Mouse (Mus musculus) lung, embryonic 16.5 days (tissue): ENCODE measurements around the gene 5730596B20Rik. TPM values are rescaled to one million over a fixed set of nuclear protein-coding genes. Genes with fewer than 3 reads are reported as not detected.
A peak's percentile ranks its signal among the peaks of the same experiment; 100 is the strongest.

Experiments
- ATAC-seq: fragments of 200-750 bp; cut with Nextera tagmentation; 2 replicates; pipeline ENCODE4 v1.8.0; 2017; ENCODE audit warnings: low read depth, mild to moderate bottlenecking, moderate library complexity
- H3K27ac ChIP-seq: fragments of 300-500 bp; sonication (generic); 2 replicates; pipeline ENCODE4 v1.5.1; 2014; ENCODE audit warnings: mild to moderate bottlenecking, control low read depth, low read length
- H3K27me3 ChIP-seq: fragments of 300-500 bp; sonication (generic); 2 replicates; pipeline ENCODE4 v1.6.1; 2014; ENCODE audit warnings: low read depth, low read length, mixed read lengths; ENCODE audit not compliant: control insufficient read depth, insufficient read depth
- H3K36me3 ChIP-seq: fragments of 300-500 bp; sonication (generic); 2 replicates; pipeline ENCODE4 v1.6.1; 2014; ENCODE audit warnings: low read length; ENCODE audit not compliant: control insufficient read depth, insufficient read depth
- H3K4me1 ChIP-seq: fragments of 300-500 bp; sonication (generic); replicated peaks from 2 replicates; pipeline ENCODE4 v1.6.1; 2014; ENCODE audit warnings: low read length, mixed read lengths; ENCODE audit not compliant: control insufficient read depth, insufficient read depth
- H3K4me2 ChIP-seq: fragments of 300-500 bp; sonication (generic); 2 replicates; pipeline ENCODE4 v1.6.1; 2014; ENCODE audit warnings: low read depth, low read length, control low read depth
- H3K4me3 ChIP-seq: fragments of 300-500 bp; sonication (generic); 2 replicates; pipeline ENCODE4 v1.5.1; 2014; ENCODE audit warnings: mild to moderate bottlenecking, low read length, control low read depth
- H3K9ac ChIP-seq: fragments of 300-500 bp; sonication (generic); 2 replicates; pipeline ENCODE4 v1.6.1; 2014; ENCODE audit warnings: low read length, control low read depth
- H3K9me3 ChIP-seq: fragments of 300-500 bp; sonication (generic); 2 replicates; pipeline ENCODE4 v1.6.1; 2016; ENCODE audit warnings: low read length; ENCODE audit not compliant: control insufficient read depth
- WGBS: fragments of 180-500 bp; shearing (Covaris S2); extraction: QIAGEN DNeasy Blood & Tissue Kit; methylation state at CpG from one replicate; pipeline ENCODE4 v1.1.7; 2014; 5-methylcytosine and 5-hydroxymethylcytosine counted together
- polyA plus RNA-seq: library from polyadenylated mRNA; unstranded; fragments of >200 nt; fragmentation: Nextera tagmentation; extraction: Ambion mirVana; gene quantifications from 2 replicates; pipeline ENCODE4 v1.2.1, GENCODE M21; 2015

5730596B20Rik gene
- polyA plus RNA-seq, 1 experiment from 2014 or later = 2.5 TPM

GRCm38 (mm10) chr6:52223939-52224760 lies 46.9 kb downstream of the 5730596B20Rik start:
- Histone ChIP-seq H3K9ac (no peak overlapping the region), H3K27ac (no peak overlapping the region), H3K36me3 (no peaks in the 10 kb centered on the region), H3K27me3 (peaks cover 92% of the 10 kb centered on the region), H3K9me3 (no peaks in the 10 kb centered on the region), H3K4me1 (peaks cover 7% of the 10 kb centered on the region), H3K4me3 (no peak overlapping the region), H3K4me2 (no peak overlapping the region)
- no peak for ATAC-seq
- WGBS = 17% methylated on average over 24 of the region's 24 CpGs

- Histone ChIP-seq H3K9ac (no peak overlapping the region), H3K36me3 (no peaks in the 10 kb centered on the region), H3K4me1 (peaks cover 7% of the 10 kb centered on the region), H3K9me3 (no peaks in the 10 kb centered on the region), H3K4me2 (no peak overlapping the region), H3K27ac (no peak overlapping the region), H3K4me3 (peak overlapping the region; percentile 19; the same call in 1 of the 2 replicates), H3K27me3 (peaks cover 92% of the 10 kb centered on the region)
- ATAC-seq = no peak
- 2% methylated on average over 36 of the region's 36 CpGs for WGBS
Observed at GRCm38 (mm10) chr6:52224895-52225611, 47.8 kb downstream of the 5730596B20Rik start.

- Histone ChIP-seq H3K4me1 (peaks cover 10% of the 10 kb centered on the region), H3K4me2 (peak overlapping the region; percentile 32), H3K27ac (no peak overlapping the region), H3K4me3 (peak overlapping the region; percentile 19), H3K9me3 (no peaks in the 10 kb centered on the region), H3K27me3 (peaks cover 95% of the 10 kb centered on the region), H3K9ac (no peak overlapping the region), H3K36me3 (no peaks in the 10 kb centered on the region)
- WGBS = 3% methylated on average over 69 of the region's 69 CpGs
- ATAC-seq = no peak
Observed at GRCm38 (mm10) chr6:52225612-52226568, 48.6 kb downstream of the 5730596B20Rik start.

GRCm38 (mm10) chr6:52226569-52227257 lies 49.4 kb downstream of the 5730596B20Rik start:
- no peaks in the 10 kb centered on the region for H3K36me3 ChIP-seq
- no peak overlapping the region for H3K9ac ChIP-seq
- peaks cover 92% of the 10 kb centered on the region for H3K27me3 ChIP-seq
- no peaks in the 10 kb centered on the region for H3K9me3 ChIP-seq
- no peak for ATAC-seq
- 3% methylated on average over 26 of the region's 26 CpGs for WGBS
- no peak overlapping the region for H3K4me2 ChIP-seq
- H3K4me1 ChIP-seq = peaks cover 10% of the 10 kb centered on the region
- H3K4me3 ChIP-seq = no peak overlapping the region
- no peak overlapping the region for H3K27ac ChIP-seq

- Histone ChIP-seq H3K9ac (no peak overlapping the region), H3K4me3 (no peak overlapping the region), H3K36me3 (no peaks in the 10 kb centered on the region), H3K4me2 (no peak overlapping the region), H3K4me1 (peaks cover 10% of the 10 kb centered on the region), H3K27ac (no peak overlapping the region), H3K27me3 (peaks cover 92% of the 10 kb centered on the region), H3K9me3 (no peaks in the 10 kb centered on the region)
- ATAC-seq = no peak
- 5% methylated on average over 11 of the region's 11 CpGs for WGBS
Observed at GRCm38 (mm10) chr6:52227470-52228222, 50.3 kb downstream of the 5730596B20Rik start.

GRCm38 (mm10) chr6:52228475-52229465 lies 51.5 kb downstream of the 5730596B20Rik start:
- peaks cover 10% of the 10 kb centered on the region for H3K4me1 ChIP-seq
- H3K27ac ChIP-seq = no peak overlapping the region
- no peaks in the 10 kb centered on the region for H3K9me3 ChIP-seq
- ATAC-seq = no peak
- H3K27me3 ChIP-seq = peaks cover 91% of the 10 kb centered on the region
- WGBS = 2% methylated on average over 38 of the region's 38 CpGs
- H3K9ac ChIP-seq = no peak overlapping the region
- no peak overlapping the region for H3K4me3 ChIP-seq
- no peaks in the 10 kb centered on the region for H3K36me3 ChIP-seq
- no peak overlapping the region for H3K4me2 ChIP-seq

- H3K27ac ChIP-seq = no peak overlapping the region
- no peak; the same call in 1 of the 2 replicates for ATAC-seq
- H3K9me3 ChIP-seq = no peaks in the 10 kb centered on the region
- no peak overlapping the region for H3K4me3 ChIP-seq
- no peak overlapping the region for H3K4me2 ChIP-seq
- H3K36me3 ChIP-seq = no peaks in the 10 kb centered on the region
- peaks cover 91% of the 10 kb centered on the region for H3K27me3 ChIP-seq
- no peak overlapping the region for H3K9ac ChIP-seq
- WGBS = 3% methylated on average over 44 of the region's 44 CpGs
- H3K4me1 ChIP-seq = peaks cover 10% of the 10 kb centered on the region
Observed at GRCm38 (mm10) chr6:52229558-52230416, 52.5 kb downstream of the 5730596B20Rik start.
